Mouse (Mus musculus) kidney, adult 2 months (tissue): ENCODE results near the gene Btnl2.

ENCODE experiments used
- CTCF ChIP-seq: fragments of 200-500 bp; conservative IDR thresholded peaks from 2 replicates; pipeline ENCODE4 v1.5.1; 2011; ENCODE audit warnings: low read depth, mild to moderate bottlenecking, control low read depth, low read length, moderate library complexity, mixed read lengths; ENCODE audit not compliant: insufficient read depth, insufficient read length
- POLR2A ChIP-seq: fragments of 200-500 bp; IDR thresholded peaks from one replicate; pipeline ENCODE4 v1.6.1; 2011; ENCODE audit warnings: low read depth, low read length, control low read depth

DNA sequence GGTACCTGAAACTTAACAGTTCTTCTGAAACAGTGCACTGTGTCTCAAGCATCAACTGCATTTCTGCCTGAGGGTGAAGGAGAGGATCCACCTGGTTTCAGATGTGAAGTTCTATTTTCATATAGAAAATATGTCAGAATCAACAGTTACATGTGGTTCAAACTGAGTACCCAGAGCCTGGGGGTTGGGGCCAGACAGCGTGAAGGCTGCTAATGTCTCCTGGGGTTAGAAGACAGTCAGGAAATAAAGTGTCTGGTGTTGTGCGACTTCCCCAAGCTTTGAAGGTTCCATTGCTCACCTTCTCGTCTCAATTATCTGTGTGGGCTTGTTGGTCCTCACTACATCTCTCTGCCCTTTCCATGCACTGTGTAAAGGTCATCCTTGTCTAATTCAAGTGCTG is 28.2 kb upstream of the Btnl2 start:
- no peak for TF ChIP-seq CTCF
- no peak for TF ChIP-seq POLR2A
